Mouse (Mus musculus) liver, adult 2 months (tissue): ENCODE measurements around the gene Runx2. TPM values are rescaled to one million over a fixed set of nuclear protein-coding genes. Genes with fewer than 3 reads are reported as not detected.

ENCODE experiments used
- DNase-seq: peaks from one replicate; pipeline ENCODE4 v3.0.0-alpha.2; 2011; ENCODE audit warnings: low read depth, low spot score; ENCODE audit errors: extremely low read depth
- H3K27ac ChIP-seq: fragments of 200-500 bp; replicated peaks from 2 replicates; pipeline ENCODE4 v1.5.1; 2012; ENCODE audit warnings: low read depth, mild to moderate bottlenecking, control low read depth, inconsistent platforms, low read length; ENCODE audit not compliant: insufficient read depth
- H3K27me3 ChIP-seq: fragments of 200-500 bp; 2 replicates; pipeline ENCODE4 v1.6.1; 2012; ENCODE audit warnings: mild to moderate bottlenecking, moderate library complexity, low read length, inconsistent platforms; ENCODE audit not compliant: control insufficient read depth, insufficient read depth
- H3K36me3 ChIP-seq: fragments of 200-500 bp; 2 replicates; pipeline ENCODE4 v1.6.1; 2012; ENCODE audit warnings: low read length, inconsistent platforms; ENCODE audit not compliant: control insufficient read depth, insufficient read depth
- H3K4me1 ChIP-seq: fragments of 200-500 bp; 2 replicates; pipeline ENCODE4 v1.6.1; 2011; ENCODE audit warnings: low read length; ENCODE audit not compliant: control insufficient read depth, insufficient read depth
- H3K4me3 ChIP-seq: fragments of 200-500 bp; 2 replicates; pipeline ENCODE4 v1.5.1; 2011; ENCODE audit warnings: low read depth, mild to moderate bottlenecking, control low read depth, low read length, moderate library complexity; ENCODE audit not compliant: insufficient read depth
- H3K79me2 ChIP-seq: fragments of 200-500 bp; 2 replicates; pipeline ENCODE4 v1.6.1; 2012; ENCODE audit warnings: inconsistent platforms, mild to moderate bottlenecking, low read length, moderate library complexity; ENCODE audit not compliant: control insufficient read depth, insufficient read depth
- H3K9ac ChIP-seq: fragments of 200-500 bp; 2 replicates; pipeline ENCODE4 v1.6.1; 2012; ENCODE audit warnings: low read depth, mild to moderate bottlenecking, control low read depth, inconsistent platforms, low read length
- CTCF ChIP-seq: fragments of 200-500 bp; IDR thresholded peaks from 2 replicates; pipeline ENCODE4 v1.5.1; 2011; ENCODE audit warnings: low read depth, low read length, control low read depth
- POLR2A ChIP-seq: fragments of 200-500 bp; IDR thresholded peaks from 2 replicates; pipeline ENCODE4 v1.6.1; 2011; ENCODE audit warnings: low read length, control low read depth; ENCODE audit not compliant: insufficient read depth; ENCODE audit errors: extremely low read depth
- WGBS: fragments of 180-500 bp; shearing (Covaris S2); methylation state at CpG from one replicate; pipeline ENCODE4 v1.1.7; 2018; 5-methylcytosine and 5-hydroxymethylcytosine counted together
- polyA plus RNA-seq: library from polyadenylated mRNA; depleted of rRNA; stranded (reverse); fragments of >200 nt; gene quantifications from 2 replicates; pipeline ENCODE4 v1.2.3, GENCODE M21; 2012
- total RNA-seq: library from RNA; depleted of rRNA; stranded (reverse); fragments of >200 nt; gene quantifications from 2 replicates; pipeline ENCODE4 v1.2.3, GENCODE M21; 2014

Runx2 gene
- total and polyA plus RNA-seq, 2 experiments = 0.09 to 0.21 TPM

DNA sequence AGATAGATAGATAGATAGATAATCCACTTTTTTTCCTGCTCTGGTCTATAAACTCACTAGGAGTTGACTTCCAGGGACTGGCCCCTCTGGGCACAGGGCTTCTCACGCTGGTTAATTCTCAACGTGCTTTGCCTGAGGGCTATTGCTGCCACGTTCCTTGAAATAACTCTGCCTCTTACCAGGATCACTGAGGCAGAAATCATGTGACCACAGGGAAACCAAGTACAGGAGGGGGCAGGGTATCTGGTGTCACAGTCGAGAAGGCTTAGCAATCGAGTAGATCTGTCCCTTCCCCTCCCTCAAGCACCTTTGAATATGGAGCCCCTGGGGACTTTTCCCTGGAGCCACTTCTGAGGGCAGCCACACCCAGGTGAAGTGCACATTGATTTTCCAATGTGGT is 334.7 kb downstream of the Runx2 start:
- Histone ChIP-seq H3K4me3 (no peak overlapping the region), H3K9ac (no peak overlapping the region), H3K27ac (no peak overlapping the region), H3K79me2 (no peaks in the 10 kb centered on the region), H3K36me3 (no peaks in the 10 kb centered on the region), H3K4me1 (no peaks in the 10 kb centered on the region), H3K27me3 (peaks cover 2% of the 10 kb centered on the region)
- no peak for DNase-seq
- WGBS = 59% methylated on average over 5 of the region's 5 CpGs
- TF ChIP-seq CTCF (no peak), POLR2A (no peak)

DNA sequence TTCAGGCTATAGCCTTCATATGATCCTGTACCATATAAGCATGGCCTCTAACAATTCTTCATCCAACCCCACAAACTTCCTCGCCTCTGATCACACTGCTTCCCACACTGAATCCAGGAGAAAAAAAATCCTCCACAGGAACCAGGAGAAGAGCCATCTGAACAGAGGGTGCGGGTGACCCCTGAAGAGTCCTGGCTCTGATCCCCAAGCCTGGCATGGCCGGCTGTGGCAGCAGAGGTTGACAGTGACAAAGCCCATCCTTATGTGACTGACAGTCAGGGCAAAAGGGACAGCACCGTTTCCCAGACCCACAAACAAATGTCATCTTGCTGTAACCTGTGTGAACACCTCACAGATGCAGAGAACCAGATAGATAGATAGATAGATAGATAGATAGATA is 335.1 kb downstream of the Runx2 start:
- no peaks in the 10 kb centered on the region for H3K36me3 ChIP-seq
- H3K79me2 ChIP-seq = no peaks in the 10 kb centered on the region
- no peak overlapping the region for H3K9ac ChIP-seq
- WGBS = 76% methylated on average over 4 of the region's 4 CpGs
- no peak overlapping the region for H3K27ac ChIP-seq
- H3K4me3 ChIP-seq = no peak overlapping the region
- TF ChIP-seq CTCF = no peak
- no peak for TF ChIP-seq POLR2A
- H3K27me3 ChIP-seq = peaks cover 2% of the 10 kb centered on the region
- DNase-seq = no peak
- no peaks in the 10 kb centered on the region for H3K4me1 ChIP-seq

DNA sequence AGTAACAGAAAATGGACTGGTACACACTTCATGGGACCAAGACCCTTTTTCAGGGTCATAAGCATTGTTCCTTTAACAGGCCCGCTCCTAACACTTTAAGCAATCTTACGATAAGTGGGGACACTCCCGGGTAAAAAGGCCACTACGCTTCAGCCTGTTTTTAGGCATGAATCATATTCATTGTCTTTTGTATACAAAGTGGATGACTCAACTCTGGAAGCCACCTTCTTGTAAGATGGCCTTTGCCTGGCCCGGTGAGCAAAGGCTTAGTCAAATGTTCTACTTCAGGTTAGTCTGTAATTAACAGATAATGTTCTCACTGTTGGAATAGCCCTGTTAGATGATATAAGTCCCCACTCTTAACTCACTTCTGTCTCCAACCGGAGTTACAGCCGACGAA is 338.7 kb downstream of the Runx2 start:
- H3K36me3 ChIP-seq = no peaks in the 10 kb centered on the region
- no peaks in the 10 kb centered on the region for H3K79me2 ChIP-seq
- H3K4me3 ChIP-seq = no peak overlapping the region
- TF ChIP-seq POLR2A (no peak), CTCF (no peak)
- WGBS = 92% methylated on average over 8 of the region's 8 CpGs
- no peaks in the 10 kb centered on the region for H3K4me1 ChIP-seq
- no peak for DNase-seq
- no peak overlapping the region for H3K27ac ChIP-seq
- H3K27me3 ChIP-seq = peaks cover 2% of the 10 kb centered on the region
- H3K9ac ChIP-seq = no peak overlapping the region

DNA sequence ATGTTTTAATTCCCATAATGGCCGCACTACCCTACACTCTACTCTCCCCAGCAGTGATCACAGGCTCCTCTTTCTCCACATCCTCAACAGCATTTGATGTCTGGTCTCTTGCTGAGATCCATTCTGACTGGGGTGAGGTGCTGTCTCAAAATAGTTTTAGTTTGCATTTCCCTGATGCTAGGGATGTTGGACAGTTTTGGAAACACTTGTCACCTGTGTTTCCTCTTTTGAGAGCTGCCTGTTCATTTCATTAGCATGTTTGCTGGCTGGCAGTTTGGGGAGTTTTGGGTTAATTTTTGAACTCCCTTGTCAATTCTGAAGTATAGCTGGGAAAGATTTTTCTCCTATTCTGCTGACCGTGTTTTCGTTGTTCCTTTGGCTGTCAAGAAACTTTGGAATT is 340.3 kb downstream of the Runx2 start:
- DNase-seq = no peak
- TF ChIP-seq CTCF (no peak), POLR2A (no peak)
- H3K4me1 ChIP-seq = no peaks in the 10 kb centered on the region
- H3K36me3 ChIP-seq = no peaks in the 10 kb centered on the region
- WGBS = 79% methylated on average over 3 of the region's 3 CpGs
- H3K4me3 ChIP-seq = no peak overlapping the region
- H3K79me2 ChIP-seq = no peaks in the 10 kb centered on the region
- no peak overlapping the region for H3K27ac ChIP-seq
- no peak overlapping the region for H3K9ac ChIP-seq
- no peaks in the 10 kb centered on the region for H3K27me3 ChIP-seq

DNA sequence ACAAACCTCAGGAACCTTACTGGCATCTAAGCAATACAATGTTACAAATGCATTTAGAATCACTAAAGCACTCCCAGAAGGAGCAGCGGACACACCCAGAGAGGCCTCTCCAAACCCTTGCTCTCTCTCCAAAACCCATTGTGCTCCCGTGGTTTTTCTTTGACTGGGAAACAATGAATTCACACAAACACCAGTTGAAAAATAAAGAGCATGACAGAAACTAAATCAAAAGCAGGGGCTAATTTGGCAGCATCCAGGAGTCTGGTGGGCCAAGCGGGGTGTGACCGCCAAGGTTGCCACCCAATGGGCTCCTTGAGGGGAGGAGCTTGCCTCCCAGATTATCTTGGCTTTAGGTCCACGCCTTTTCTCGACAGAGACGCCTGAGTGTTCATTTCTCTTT is 341.9 kb downstream of the Runx2 start:
- Histone ChIP-seq H3K9ac (no peak overlapping the region), H3K4me3 (no peak overlapping the region), H3K27me3 (no peaks in the 10 kb centered on the region), H3K27ac (no peak overlapping the region), H3K4me1 (no peaks in the 10 kb centered on the region), H3K36me3 (no peaks in the 10 kb centered on the region), H3K79me2 (no peaks in the 10 kb centered on the region)
- 84% methylated on average over 7 of the region's 7 CpGs for WGBS
- no peak for TF ChIP-seq CTCF
- no peak for TF ChIP-seq POLR2A
- no peak for DNase-seq

DNA sequence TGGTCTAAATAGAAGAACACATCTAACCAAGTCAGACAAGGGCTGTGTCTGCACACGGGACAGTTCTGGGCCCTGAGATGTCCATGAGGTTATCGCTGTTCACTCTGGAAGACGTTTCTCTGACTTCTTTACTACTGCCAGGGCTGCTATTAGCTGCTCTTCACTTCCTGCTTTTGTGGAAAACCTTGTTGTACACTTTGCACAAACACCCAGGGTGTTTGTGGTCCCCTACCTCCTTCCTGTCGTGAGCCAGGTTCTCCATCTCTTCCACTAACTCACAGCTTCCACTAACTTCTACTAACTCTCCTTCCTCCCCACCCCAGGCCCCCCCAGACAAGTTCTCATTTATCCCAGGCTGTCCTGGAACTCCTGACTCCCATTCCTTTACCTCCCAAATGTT is 350.9 kb downstream of the Runx2 start:
- H3K9ac ChIP-seq = no peak overlapping the region
- H3K27ac ChIP-seq = no peak overlapping the region
- DNase-seq = no peak
- no peaks in the 10 kb centered on the region for H3K36me3 ChIP-seq
- H3K79me2 ChIP-seq = no peaks in the 10 kb centered on the region
- TF ChIP-seq POLR2A (no peak), CTCF (no peak)
- H3K27me3 ChIP-seq = no peaks in the 10 kb centered on the region
- H3K4me3 ChIP-seq = no peak overlapping the region
- 67% methylated on average over 4 of the region's 4 CpGs for whole genome bisulfite sequencing
- H3K4me1 ChIP-seq = no peaks in the 10 kb centered on the region
